Mouse (Mus musculus) lung, postnatal 25 days (tissue): Measurements from ENCODE around the gene Eml4.
A peak's percentile ranks its signal among the peaks of the same experiment; 100 is the strongest.

Experiments
- DNase-seq: peaks from one replicate; pipeline ENCODE4 v3.0.0; 2022; ENCODE audit warnings: low spot score

Gene Eml4

GRCm38 (mm10) chr17:83382752-83383151 is 32.0 kb downstream of the Eml4 start:
- DNase-seq, result no peak

GRCm38 (mm10) chr17:83384981-83385380 is 34.2 kb downstream of the Eml4 start:
- no peak for DNase-seq

- DNase-seq, result no peak
Observed at GRCm38 (mm10) chr17:83387161-83387560, 36.4 kb downstream of the Eml4 start.

- no peak for DNase-seq
Observed at GRCm38 (mm10) chr17:83394013-83394412, 43.3 kb downstream of the Eml4 start.

DNA sequence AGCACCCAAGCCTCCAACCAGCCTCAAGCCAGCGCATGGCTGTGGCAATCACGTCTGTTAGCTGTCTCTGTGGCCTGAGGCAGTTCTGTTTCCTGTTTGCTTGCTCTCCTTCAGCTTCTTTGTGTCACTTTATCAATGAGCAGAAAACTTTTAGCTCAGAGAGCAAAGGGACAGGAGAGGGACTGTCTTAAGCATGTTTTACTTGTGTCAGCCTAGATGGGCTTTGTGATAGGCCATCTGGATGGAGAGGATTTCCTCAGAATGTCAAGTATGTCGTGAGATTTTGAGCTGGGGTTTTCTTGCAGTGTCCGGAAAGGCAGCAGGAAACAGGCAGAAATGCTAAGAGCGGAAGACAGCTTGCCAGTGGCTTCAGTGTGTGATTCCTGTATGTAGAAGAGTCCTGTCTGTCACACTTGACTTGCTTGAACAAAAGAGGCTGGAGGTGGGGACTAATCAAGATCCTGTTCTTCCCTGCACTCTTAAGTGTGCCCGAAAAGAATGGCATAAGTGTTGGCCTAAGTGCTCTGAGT is 46.9 kb downstream of the Eml4 start:
- peak; percentile 41 for DNase-seq

DNA sequence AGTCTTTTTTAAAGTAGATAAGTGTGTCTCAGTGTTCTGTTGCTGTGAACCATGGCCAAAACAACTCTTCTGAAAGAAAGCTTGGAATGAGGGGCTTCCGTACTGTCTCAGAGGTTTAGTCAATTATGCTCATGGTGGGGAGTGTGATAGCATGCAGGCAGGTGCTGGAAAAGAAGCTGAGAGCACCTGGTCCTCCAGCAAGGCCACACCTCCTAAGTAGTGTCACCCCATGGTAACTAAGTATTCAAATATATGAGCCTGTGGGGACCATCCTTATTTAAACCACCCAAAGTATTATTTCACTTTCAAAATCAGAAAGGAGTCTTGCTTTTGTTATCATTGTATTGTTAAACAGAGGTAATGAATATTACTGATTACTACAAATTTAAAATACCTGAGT is 48.0 kb downstream of the Eml4 start:
- DNase-seq, result no peak

DNA sequence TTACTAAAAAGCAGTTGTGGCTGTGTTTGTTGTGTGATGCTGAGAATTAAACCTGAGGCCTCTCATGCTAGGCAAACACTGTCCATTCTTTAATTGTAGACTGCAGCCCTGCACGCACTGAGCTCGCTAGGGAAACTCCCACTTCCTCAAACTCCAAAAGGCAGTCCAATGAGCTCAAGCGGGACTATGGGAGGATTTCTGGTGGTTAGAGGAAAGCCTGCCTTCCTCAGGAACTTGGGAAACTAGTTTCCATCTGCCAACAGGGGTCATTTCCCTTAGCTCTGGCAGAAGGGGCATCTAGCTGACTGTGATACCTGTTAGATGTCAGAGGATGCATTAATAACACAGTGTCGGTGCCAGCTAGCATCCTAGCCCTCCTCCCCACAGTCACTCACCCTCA is 79.9 kb downstream of the Eml4 start:
- DNase-seq, result peak; percentile 4

DNA sequence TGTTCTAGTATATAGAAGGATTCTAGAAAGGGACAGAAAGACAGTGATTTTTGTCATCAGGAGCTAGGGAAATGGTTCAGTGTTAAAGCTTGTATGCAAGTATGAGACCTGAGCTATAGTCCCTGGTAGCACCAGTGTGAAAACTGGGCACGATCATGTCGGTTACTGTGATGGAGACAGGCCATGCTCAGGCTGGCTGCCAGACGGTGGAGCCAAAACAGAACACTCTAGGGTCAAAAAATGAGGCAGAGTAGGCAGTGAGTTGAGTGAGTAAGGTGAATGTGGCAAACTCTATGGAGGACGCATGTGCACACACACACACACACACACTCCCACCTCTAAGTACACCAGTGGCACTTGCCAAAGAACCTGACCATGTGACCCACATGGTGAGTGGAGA is 92.7 kb downstream of the Eml4 start:
- DNase-seq, result no peak

DNA sequence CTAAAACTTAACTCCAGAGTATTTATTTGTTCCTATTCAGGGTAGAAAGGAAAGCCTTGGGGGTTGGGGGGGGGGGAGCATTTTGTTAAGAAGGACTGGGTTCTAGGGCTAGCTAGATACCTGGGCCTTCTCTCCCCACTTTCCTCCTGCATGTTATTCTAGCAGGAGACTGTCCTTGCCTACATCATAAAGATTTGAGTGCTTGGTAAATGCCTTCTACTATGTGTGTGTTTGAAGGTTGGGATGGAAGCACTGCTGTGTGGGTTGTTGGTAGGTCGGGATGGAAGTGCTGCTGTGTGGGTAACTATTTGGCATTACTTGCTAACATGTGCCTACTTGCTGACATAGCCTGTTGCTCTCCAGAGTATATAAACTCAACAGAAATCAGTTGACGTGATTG is 98.9 kb downstream of the Eml4 start:
- DNase-seq, result no peak

DNA sequence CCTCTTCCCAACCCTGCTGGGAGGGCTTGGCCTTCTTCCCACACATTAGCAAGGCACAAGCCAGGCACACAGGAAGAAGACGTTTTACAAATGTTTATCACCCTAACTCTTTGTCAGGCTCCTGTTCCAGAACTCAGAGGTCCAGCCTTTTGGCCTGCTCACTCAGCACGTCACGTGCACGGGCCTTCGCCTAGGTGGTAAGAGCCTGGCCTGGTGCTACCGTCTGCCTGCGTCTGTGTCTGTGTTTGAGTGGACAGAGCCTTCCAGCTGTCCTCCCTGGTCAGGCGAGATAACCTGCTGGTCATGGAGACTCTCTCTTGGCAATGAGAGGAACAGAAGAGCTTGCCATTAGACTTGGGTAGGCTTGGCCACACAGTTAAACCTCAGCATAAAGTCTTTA is 100.6 kb downstream of the Eml4 start:
- DNase-seq, result no peak

DNA sequence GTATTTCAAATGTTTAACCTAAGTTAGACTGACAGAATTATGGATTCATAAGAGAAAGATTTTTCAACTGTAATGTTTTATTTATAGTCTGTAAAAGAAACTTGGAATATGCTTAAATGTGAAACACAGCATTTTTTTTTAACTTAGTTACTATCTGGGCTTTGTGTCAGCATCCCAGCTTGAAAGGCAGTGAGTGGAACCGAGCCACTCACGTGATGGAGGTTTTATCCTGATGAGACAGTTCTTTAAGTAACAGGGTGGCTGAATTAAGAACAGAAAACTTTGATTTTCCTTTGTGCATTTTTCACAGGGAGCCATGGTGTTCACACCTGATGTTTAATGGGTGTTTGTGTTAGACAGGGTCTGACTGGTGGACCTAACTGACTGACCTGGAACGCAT is 101.1 kb downstream of the Eml4 start:
- DNase-seq, result no peak

DNA sequence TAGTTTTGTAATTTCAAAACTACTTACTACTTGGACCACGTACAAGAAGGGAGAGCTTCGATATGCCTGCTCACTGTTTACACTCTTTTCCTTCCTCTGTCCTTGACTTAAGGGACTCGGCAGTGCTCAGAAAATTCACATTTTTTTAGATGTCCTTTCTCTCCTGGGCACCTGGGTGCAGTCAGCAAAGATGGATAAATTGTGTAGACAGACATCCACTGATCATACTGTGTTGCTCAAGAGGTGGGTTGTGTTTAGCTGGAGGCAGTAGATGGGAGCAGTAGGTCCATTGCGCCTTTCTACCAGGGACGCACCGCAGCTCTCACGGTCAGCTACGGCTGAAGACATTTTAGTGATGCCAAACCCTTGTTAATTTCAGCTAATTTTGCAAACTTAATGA is 101.7 kb downstream of the Eml4 start:
- no peak for DNase-seq

DNA sequence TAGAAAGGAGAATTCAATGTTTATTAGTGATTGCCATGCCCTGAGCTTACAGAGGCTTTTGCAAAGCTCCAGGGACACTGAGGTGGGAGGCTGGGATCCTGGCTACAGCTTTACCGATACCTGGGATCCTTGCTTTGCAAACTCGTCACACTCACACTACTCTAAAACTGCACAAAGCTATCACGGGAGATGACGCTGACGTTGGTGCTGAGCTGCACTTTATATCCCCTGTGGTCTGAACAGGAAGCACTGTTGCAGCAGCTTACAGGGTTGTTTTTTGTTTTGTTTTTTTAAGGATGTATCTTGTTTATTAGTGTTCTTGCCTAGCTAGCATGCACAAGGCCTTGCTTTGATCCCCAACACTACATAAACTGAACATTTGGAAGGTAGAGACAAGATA is 102.9 kb downstream of the Eml4 start:
- no peak for DNase-seq

DNA sequence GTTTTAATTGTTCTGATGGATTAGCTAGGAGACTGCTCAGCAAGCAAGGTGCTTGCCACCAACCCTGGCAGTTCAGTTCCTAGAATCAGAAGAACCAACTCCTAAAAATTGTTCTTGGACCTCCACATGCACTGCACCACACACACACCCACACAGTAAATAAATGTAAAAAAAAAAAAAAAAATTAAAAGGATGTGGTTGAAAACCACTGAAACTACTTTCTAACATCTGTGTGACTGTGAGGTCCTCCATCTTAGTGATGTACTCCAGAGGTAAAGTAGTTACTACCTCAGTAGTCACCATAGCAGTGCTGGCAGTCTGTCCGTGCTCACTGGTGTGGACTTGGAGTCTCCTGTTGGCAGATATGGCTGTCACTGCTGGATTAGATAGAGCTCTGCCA is 106.5 kb downstream of the Eml4 start:
- DNase-seq, result no peak

DNA sequence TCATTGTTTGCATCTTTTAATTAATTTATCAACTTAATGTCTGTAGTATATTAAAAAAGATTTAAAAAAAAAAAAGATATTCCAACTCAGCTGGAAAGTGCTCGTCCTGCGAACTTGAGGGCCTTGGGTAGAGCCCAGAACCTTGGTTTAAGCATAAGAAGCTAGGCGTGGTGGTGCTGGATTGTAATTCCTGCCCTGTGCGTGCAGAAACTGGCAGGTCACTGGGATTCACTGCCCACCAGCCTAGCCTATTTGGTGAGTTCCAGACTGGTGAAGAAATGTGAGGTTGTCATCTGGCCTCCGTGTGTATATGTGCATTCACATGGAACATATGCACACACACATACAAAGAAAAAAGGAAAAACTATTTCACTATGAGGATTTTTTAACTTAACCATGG is 115.2 kb downstream of the Eml4 start:
- no peak for DNase-seq

DNA sequence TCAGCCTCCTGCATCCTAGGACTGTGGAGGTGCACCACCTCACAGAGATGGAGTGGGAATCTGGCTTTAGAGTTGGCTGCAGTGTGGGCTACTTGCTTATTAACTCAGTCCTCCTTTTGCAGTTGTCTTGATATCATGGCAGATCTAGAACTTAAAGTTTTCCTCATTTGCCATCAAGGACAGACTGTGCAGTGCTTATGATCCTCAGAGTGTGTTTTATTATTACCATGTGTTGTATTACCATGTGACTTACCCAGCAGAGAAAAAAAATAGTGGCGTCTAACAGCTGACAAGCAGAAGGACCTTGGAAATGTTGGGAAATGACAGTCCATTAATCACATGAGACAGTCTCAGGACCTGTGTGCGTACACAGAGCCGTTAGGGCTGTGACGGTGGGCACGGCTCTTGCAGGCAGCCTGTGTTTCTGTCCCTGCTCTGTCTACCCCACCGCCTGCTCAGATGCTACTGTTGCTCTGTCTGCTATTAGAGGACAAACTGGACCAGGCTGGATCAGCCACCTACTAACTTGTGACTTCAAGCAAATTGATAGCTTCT is 116.0 kb downstream of the Eml4 start:
- DNase-seq, result no peak

GRCm38 (mm10) chr17:83469586-83469985 is 118.9 kb downstream of the Eml4 start:
- no peak for DNase-seq

- DNase-seq, result no peak
Observed at GRCm38 (mm10) chr17:83477089-83477488, 126.4 kb downstream of the Eml4 start.

DNA sequence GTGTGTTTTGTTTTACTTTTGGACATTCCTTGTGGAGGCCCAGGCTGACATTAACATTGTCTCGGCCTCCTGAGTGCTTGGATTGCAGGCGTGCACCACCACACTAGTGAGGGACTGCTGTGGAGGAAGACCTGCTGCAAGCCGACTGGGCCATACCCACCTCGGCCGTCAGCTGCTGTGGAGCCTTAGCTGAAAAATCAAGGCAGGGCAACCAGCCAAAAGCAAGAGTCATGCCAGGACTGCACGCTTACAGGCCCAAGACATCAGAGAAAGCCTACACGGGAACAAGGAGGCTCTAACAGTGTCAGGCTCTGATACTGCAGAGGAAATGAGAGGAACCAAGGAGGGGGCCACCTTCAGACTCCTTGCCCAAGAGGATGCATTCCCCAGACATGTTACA is 130.8 kb downstream of the Eml4 start:
- DNase-seq, result no peak

GRCm38 (mm10) chr17:83482817-83483536 is 132.2 kb downstream of the Eml4 start:
- no peak for DNase-seq

GRCm38 (mm10) chr17:83483784-83484183 is 133.1 kb downstream of the Eml4 start:
- no peak for DNase-seq

GRCm38 (mm10) chr17:83487762-83488161 is 137.0 kb downstream of the Eml4 start:
- no peak for DNase-seq

- DNase-seq, result no peak
Observed at GRCm38 (mm10) chr17:83498889-83499288, 148.2 kb downstream of the Eml4 start.

- no peak for DNase-seq
Observed at GRCm38 (mm10) chr17:83499692-83500091, 149.0 kb downstream of the Eml4 start.
